Mouse (Mus musculus): Measurements from ENCODE around the gene Gm20388.

Gm20388 gene

GRCm38 (mm10) chr8:123361082-123361739 lies 3450.6 kb downstream of the Gm20388 start:
- DNase-seq (ENCODE audit: low read depth, low spot score) = peak; percentile 86

GRCm38 (mm10) chr8:123373403-123374238 lies 3463.0 kb downstream of the Gm20388 start, which contains the start of gene Tcf25:
Tcf25 (plus strand) TSS chr8:123373753.
- peak; percentile 98 for DNase-seq (ENCODE audit: low read depth, low spot score)

- DNase-seq (ENCODE audit: low read depth, low spot score) = peak; percentile 95
Measured at GRCm38 (mm10) chr8:123374239-123374578, 3463.6 kb downstream of the Gm20388 start.

GRCm38 (mm10) chr8:123375701-123376100 lies 3465.1 kb downstream of the Gm20388 start:
- DNase-seq (ENCODE audit: low read depth, low spot score) = no peak

- no peak for DNase-seq (ENCODE audit: low read depth, low spot score)
Measured at GRCm38 (mm10) chr8:123376106-123376505, 3465.5 kb downstream of the Gm20388 start.

GRCm38 (mm10) chr8:123381711-123382110 lies 3471.1 kb downstream of the Gm20388 start:
- no peak for DNase-seq (ENCODE audit: low read depth, low spot score)

GRCm38 (mm10) chr8:123382516-123382915 lies 3471.9 kb downstream of the Gm20388 start:
- DNase-seq (ENCODE audit: low read depth, low spot score) = no peak

GRCm38 (mm10) chr8:123384883-123385540 lies 3474.4 kb downstream of the Gm20388 start:
- no peak for DNase-seq (ENCODE audit: low read depth, low spot score)

- DNase-seq (ENCODE audit: low read depth, low spot score) = no peak
Measured at GRCm38 (mm10) chr8:123387041-123387440, 3476.4 kb downstream of the Gm20388 start.

- no peak for DNase-seq (ENCODE audit: low read depth, low spot score)
Measured at GRCm38 (mm10) chr8:123387801-123388200, 3477.2 kb downstream of the Gm20388 start.

- peak; percentile 70 for DNase-seq (ENCODE audit: low read depth, low spot score)
Measured at GRCm38 (mm10) chr8:123389026-123389425, 3478.4 kb downstream of the Gm20388 start.

GRCm38 (mm10) chr8:123398308-123398707 lies 3487.7 kb downstream of the Gm20388 start:
- no peak for DNase-seq (ENCODE audit: low read depth, low spot score)

- DNase-seq (ENCODE audit: low read depth, low spot score) = no peak
Measured at GRCm38 (mm10) chr8:123401936-123402335, 3491.3 kb downstream of the Gm20388 start.

GRCm38 (mm10) chr8:123402730-123403326 lies 3492.2 kb downstream of the Gm20388 start:
- DNase-seq (ENCODE audit: low read depth, low spot score) = no peak

- DNase-seq (ENCODE audit: low read depth, low spot score) = no peak
Measured at GRCm38 (mm10) chr8:123404521-123404920, 3493.9 kb downstream of the Gm20388 start.

- peak; percentile 74 for DNase-seq (ENCODE audit: low read depth, low spot score)
Measured at GRCm38 (mm10) chr8:123406786-123407185, 3496.1 kb downstream of the Gm20388 start, which contains the start of gene Mc1r. Mc1r (plus strand) TSS chr8:123407107.

GRCm38 (mm10) chr8:123407612-123408011 lies 3497.0 kb downstream of the Gm20388 start:
- DNase-seq (ENCODE audit: low read depth, low spot score) = no peak

- DNase-seq (ENCODE audit: low read depth, low spot score) = no peak
Measured at GRCm38 (mm10) chr8:123408586-123409544, 3498.2 kb downstream of the Gm20388 start.

- peak; percentile 75 for DNase-seq (ENCODE audit: low read depth, low spot score)
Measured at GRCm38 (mm10) chr8:123410049-123410587, 3499.5 kb downstream of the Gm20388 start.

- DNase-seq (ENCODE audit: low read depth, low spot score) = peak; percentile 53
Measured at GRCm38 (mm10) chr8:123410788-123411187, 3500.1 kb downstream of the Gm20388 start.
